ENCODE assay signal across 18 mouse cellular contexts in genomic region chr17:43569287-43569686, GRCm38 (mm10). TPM values are rescaled to one million over a fixed set of nuclear protein-coding genes. Genes with fewer than 3 reads are reported as not detected.
DNase-seq lines count a peak whose midpoint lies in the region; ATAC-seq lines count a peak whose summit lies in the region.
"Had no signal": no experiment of that assay in that cellular context is flagged by ENCODE, and none has a peak within 500 bp of the region (broad histone marks: within the 10 kb centered on the region; RNA-seq: fewer than 3 reads in every experiment).

No protein-coding gene starts in this region.

- peak overlapping the region; percentile 74 for H3K4me2 ChIP-seq in kidney, embryonic 14.5 days (replicated peaks; ENCODE audit: low read depth, low read length)
- H3K4me2 ChIP-seq in neural tube, embryonic 13.5 days = peak overlapping the region; percentile 84

- no peaks in the 10 kb centered on the region for H3K9me3 ChIP-seq in kidney, embryonic 14.5 days (ENCODE audit: control insufficient read depth, low read length)
- no peaks in the 10 kb centered on the region for H3K9me3 ChIP-seq in neural tube, embryonic 13.5 days
- H3K9me3 ChIP-seq: limb, embryonic 10.5 days; liver, embryonic 15.5 days had no signal

- DNase-seq in kidney, postnatal 10 days = no peak
- DNase-seq in neural tube, embryonic 10.5 days (ENCODE audit: extremely low spot score, low spot score) = no peak
- DNase-seq in retina, postnatal 1 day = peak; percentile 61
- no peak for DNase-seq in left cerebral cortex, postnatal 4 days
- no peak for DNase-seq in urinary bladder, adult 2 months (ENCODE audit: low spot score)
- DNase-seq: cerebellum, adult 18-20 months; embryo, embryonic 11 days; lung, postnatal 4 days; midbrain, embryonic 14.5 days; thymus, postnatal 36 days had no signal

- peak overlapping the region; percentile 52; the same call in 1 of the 2 replicates for H3K4me3 ChIP-seq in kidney, embryonic 14.5 days (ENCODE audit: low read length)
- no peak overlapping the region for H3K4me3 ChIP-seq in neural tube, embryonic 13.5 days
- H3K4me3 ChIP-seq in macrophage (ENCODE audit: inconsistent target) = no peak overlapping the region

- no peak for ATAC-seq in kidney, embryonic 14.5 days (ENCODE audit: low FRiP score, low TSS enrichment)
- no peak for ATAC-seq in neural tube, embryonic 13.5 days (ENCODE audit: low read depth)

- no peak overlapping the region for H3K27ac ChIP-seq in kidney, embryonic 14.5 days (ENCODE audit: low read depth, low read length)
- H3K27ac ChIP-seq in neural tube, embryonic 13.5 days (replicated peaks) = no peak overlapping the region
- 0 out of 2 replicates have a peak overlapping the region, but pooled peaks have one; percentile 40 for H3K27ac ChIP-seq in macrophage
- H3K27ac ChIP-seq: liver, embryonic 15.5 days had no signal

- peaks cover 14% of the 10 kb centered on the region; the same call in 1 of the 2 replicates for H3K79me2 ChIP-seq in macrophage (ENCODE audit: inconsistent target)

- no peaks in the 10 kb centered on the region for H3K36me3 ChIP-seq in kidney, embryonic 14.5 days (ENCODE audit: control insufficient read depth, insufficient read depth, low read length)
- H3K36me3 ChIP-seq in neural tube, embryonic 13.5 days = no peaks in the 10 kb centered on the region
- no peaks in the 10 kb centered on the region for H3K36me3 ChIP-seq in macrophage (ENCODE audit: inconsistent target)
- H3K36me3 ChIP-seq: limb, embryonic 10.5 days; liver, embryonic 15.5 days had no signal

- no peaks in the 10 kb centered on the region; the same call in 1 of the 2 replicates for H3K4me1 ChIP-seq in kidney, embryonic 14.5 days (ENCODE audit: control insufficient read depth, insufficient read depth, low read length)
- peaks cover 16% of the 10 kb centered on the region for H3K4me1 ChIP-seq in neural tube, embryonic 13.5 days (replicated peaks)

- H3K27me3 ChIP-seq in kidney, embryonic 14.5 days (ENCODE audit: control insufficient read depth, insufficient read depth, low read length) = no peaks in the 10 kb centered on the region
- H3K27me3 ChIP-seq in neural tube, embryonic 13.5 days = no peaks in the 10 kb centered on the region
- H3K27me3 ChIP-seq: liver, embryonic 15.5 days had no signal

- intact Hi-C loops in left cerebral cortex, postnatal 4 days (cut with DNase I) = no loop called here

- WGBS in kidney, embryonic 14.5 days = 53% methylated on average over 7 of the region's 7 CpGs
- 59% methylated on average over 7 of the region's 7 CpGs for WGBS in neural tube, embryonic 13.5 days
- 61% methylated on average over 4 of the region's 7 CpGs for WGBS in macrophage (ENCODE audit: missing documents)

- H3K9ac ChIP-seq in kidney, embryonic 14.5 days (ENCODE audit: low read depth, low read length) = no peak overlapping the region
- H3K9ac ChIP-seq in neural tube, embryonic 13.5 days = no peak overlapping the region
- H3K9ac ChIP-seq: liver, embryonic 15.5 days had no signal

RNA-seq across cellular contexts. Expression of gene Pla2g7, which starts 1.4 kb away (rescaled TPM):
- polyA plus RNA-seq in kidney, embryonic 14.5 days (2014; fragmentation: Nextera tagmentation; extraction: Ambion mirVana) = 73.1 and 75.2 TPM in 2 replicates
- 63.6 and 66.2 TPM in 2 replicates for polyA plus RNA-seq in neural tube, embryonic 13.5 days (2015; fragmentation: Nextera tagmentation; extraction: Ambion mirVana)
- 10 to 100 TPM in 10 of 26 experiments, 1 to 10 TPM in 16; 1.1 to 25.6 (median 8.3) TPM for total RNA-seq in macrophage (2018; cell fraction: chromatin; rRNA removed)
- total RNA-seq in macrophage (2018; cell fraction: cytosol; rRNA removed) = 10 to 100 TPM; 24.1 to 62.2 (median 39.8) TPM
- total RNA-seq in macrophage (2018; cell fraction: nucleus; rRNA removed) = 10 to 100 TPM in 25 of 26 experiments, 1 to 10 TPM in 1; 9.8 to 85.9 (median 48.3) TPM
- 46.4 to 103 TPM (median 54.4 TPM) in 3 replicates for polyA plus RNA-seq in macrophage (2018)
- 10 to 100 TPM; 32.5 to 34.1 TPM for total RNA-seq in left cerebral cortex, postnatal 4 days (2021)
- polyA plus RNA-seq in urinary bladder, adult 2 months (2012; rRNA removed) = 52.2 and 55.9 TPM in 2 replicates

RNA-seq across cellular contexts. Expression of gene Ankrd66, which starts 25.8 kb away (rescaled TPM):
- polyA plus RNA-seq in kidney, embryonic 14.5 days (2014; fragmentation: Nextera tagmentation; extraction: Ambion mirVana) = 0.39 and 0.60 TPM in 2 replicates
- polyA plus RNA-seq in neural tube, embryonic 13.5 days (2015; fragmentation: Nextera tagmentation; extraction: Ambion mirVana) = 0.14 and 0.39 TPM in 2 replicates
- total RNA-seq in macrophage (2018; cell fraction: chromatin; rRNA removed) = 1 to 10 TPM in 6 of 26 experiments, under 1 TPM in 10, not detected in 10; 0.69 to 1.9 (median 0.95) TPM
- total RNA-seq in macrophage (2018; cell fraction: cytosol; rRNA removed) = under 1 TPM in 18 of 26 experiments, not detected in 8; 0.09 to 0.51 (median 0.25) TPM
- 1 to 10 TPM in 12 of 26 experiments, under 1 TPM in 5, not detected in 9; 0.44 to 5.8 (median 1.7) TPM for total RNA-seq in macrophage (2018; cell fraction: nucleus; rRNA removed)
- 0.19 to 0.29 TPM in 2 of 3 replicates, not detected in the other for polyA plus RNA-seq in macrophage (2018)
- under 1 TPM in 1 of 2 experiments, not detected in 1; 0.58 TPM for total RNA-seq in left cerebral cortex, postnatal 4 days (2021)
- polyA plus RNA-seq in urinary bladder, adult 2 months (2012; rRNA removed) = 0.21 TPM in 2 replicates
- total RNA-seq: gastrocnemius, postnatal 4 days had no signal
- polyA plus RNA-seq: heart, embryonic 16.5 days; liver, embryonic 15.5 days; stomach, embryonic 16.5 days had no signal
